Mouse (Mus musculus) embryo, embryonic 11.5 days (tissue): ENCODE results near the gene Atxn1.

ENCODE experiments used
- DNase-seq: peaks from one replicate; pipeline ENCODE4 v3.0.0-alpha.2; 2012; ENCODE audit warnings: low read depth, low spot score

Atxn1 gene

GRCm38 (mm10) chr13:45829341-45829936, 135.4 kb downstream of the Atxn1 start:
- no peak for DNase-seq

GRCm38 (mm10) chr13:45828035-45828434, 136.8 kb downstream of the Atxn1 start:
- no peak for DNase-seq

- DNase-seq = no peak
Observed at GRCm38 (mm10) chr13:45827619-45828018, 137.2 kb downstream of the Atxn1 start.

GRCm38 (mm10) chr13:45827046-45827596, 137.7 kb downstream of the Atxn1 start:
- no peak for DNase-seq

- DNase-seq = no peak
Observed at GRCm38 (mm10) chr13:45822491-45822829, 142.3 kb downstream of the Atxn1 start.

- DNase-seq = no peak
Observed at GRCm38 (mm10) chr13:45821764-45822490, 142.9 kb downstream of the Atxn1 start.

- no peak for DNase-seq
Observed at GRCm38 (mm10) chr13:45820473-45821230, 144.2 kb downstream of the Atxn1 start.

GRCm38 (mm10) chr13:45816670-45817069, 148.1 kb downstream of the Atxn1 start:
- DNase-seq = no peak

- no peak for DNase-seq
Observed at GRCm38 (mm10) chr13:45809777-45810410, 154.9 kb downstream of the Atxn1 start.

- DNase-seq = peak; percentile 26
Observed at GRCm38 (mm10) chr13:45807593-45808043, 157.2 kb downstream of the Atxn1 start.

GRCm38 (mm10) chr13:45806600-45807525, 157.9 kb downstream of the Atxn1 start:
- no peak for DNase-seq

- DNase-seq = no peak
Observed at GRCm38 (mm10) chr13:45805915-45806599, 158.8 kb downstream of the Atxn1 start.

GRCm38 (mm10) chr13:45802620-45803410, 162.0 kb downstream of the Atxn1 start:
- DNase-seq = no peak

GRCm38 (mm10) chr13:45798248-45798647, 166.6 kb downstream of the Atxn1 start:
- no peak for DNase-seq

GRCm38 (mm10) chr13:45797696-45798095, 167.1 kb downstream of the Atxn1 start:
- no peak for DNase-seq

GRCm38 (mm10) chr13:45796286-45796685, 168.5 kb downstream of the Atxn1 start:
- no peak for DNase-seq

- no peak for DNase-seq
Observed at GRCm38 (mm10) chr13:45793796-45794195, 171.0 kb downstream of the Atxn1 start.

- DNase-seq = no peak
Observed at GRCm38 (mm10) chr13:45786409-45786808, 178.4 kb downstream of the Atxn1 start.

GRCm38 (mm10) chr13:45783681-45784080, 181.1 kb downstream of the Atxn1 start:
- no peak for DNase-seq
